Mouse (Mus musculus) small intestine, adult 2 months (tissue): Measurements from ENCODE around the gene Sash3. TPM values are rescaled to one million over a fixed set of nuclear protein-coding genes. Genes with fewer than 3 reads are reported as not detected.

ENCODE experiments used
- H3K27ac ChIP-seq: fragments of 200-500 bp; 2 replicates; pipeline ENCODE4 v1.5.1; 2012; ENCODE audit warnings: low read depth, low read length, control low read depth, inconsistent platforms; ENCODE audit not compliant: insufficient read depth
- H3K27me3 ChIP-seq: fragments of 200-500 bp; 2 replicates; pipeline ENCODE4 v1.6.1; 2012; ENCODE audit warnings: mild to moderate bottlenecking, moderate library complexity, low read length, inconsistent platforms; ENCODE audit not compliant: control insufficient read depth, insufficient read depth
- H3K36me3 ChIP-seq: fragments of 200-500 bp; 2 replicates; pipeline ENCODE4 v1.6.1; 2012; ENCODE audit warnings: mild to moderate bottlenecking, low read length, control low read depth, inconsistent platforms; ENCODE audit not compliant: control insufficient read depth, insufficient read depth
- H3K4me1 ChIP-seq: fragments of 200-500 bp; 2 replicates; pipeline ENCODE4 v1.6.1; 2012; ENCODE audit warnings: low read length, inconsistent platforms, mixed read lengths; ENCODE audit not compliant: control insufficient read depth, insufficient read depth, insufficient read length
- H3K4me3 ChIP-seq: fragments of 200-500 bp; 2 replicates; pipeline ENCODE4 v1.5.1; 2012; ENCODE audit warnings: low read depth, mild to moderate bottlenecking, control low read depth, inconsistent platforms, low read length, moderate library complexity
- CTCF ChIP-seq: fragments of 200-500 bp; IDR thresholded peaks from 2 replicates; pipeline ENCODE4 v1.5.1; 2012; ENCODE audit warnings: low read depth, mild to moderate bottlenecking, control low read depth, inconsistent platforms, low read length, moderate library complexity, mixed read lengths; ENCODE audit not compliant: insufficient replicate concordance, insufficient read length; ENCODE audit errors: extremely low read depth
- POLR2A ChIP-seq: fragments of 200-500 bp; IDR thresholded peaks from 2 replicates; pipeline ENCODE4 v1.6.1; 2012; ENCODE audit warnings: low read depth, mild to moderate bottlenecking, control low read depth, inconsistent platforms, low read length, moderate library complexity
- WGBS: fragments of 180-500 bp; shearing (Covaris S2); methylation state at CpG from one replicate; pipeline ENCODE4 v1.1.7; 2018; 5-methylcytosine and 5-hydroxymethylcytosine counted together
- polyA plus RNA-seq: library from polyadenylated mRNA; depleted of rRNA; stranded (reverse); fragments of >200 nt; gene quantifications from 2 replicates; pipeline ENCODE4 v1.2.3, GENCODE M21; 2012

The Sash3 gene
- polyA plus RNA-seq, 1 experiment, result 6.6 TPM

GRCm38 (mm10) chrX:48191261-48191660, 45.0 kb downstream of the Sash3 start:
- H3K36me3 ChIP-seq, result peaks cover 20% of the 10 kb centered on the region
- no peak overlapping the region for H3K27ac ChIP-seq
- no peaks in the 10 kb centered on the region for H3K4me1 ChIP-seq
- TF ChIP-seq POLR2A (no peak), CTCF (no peak)
- H3K4me3 ChIP-seq, result no peak overlapping the region
- WGBS, result 59% methylated on average over 6 of the region's 6 CpGs
- H3K27me3 ChIP-seq, result no peaks in the 10 kb centered on the region

DNA sequence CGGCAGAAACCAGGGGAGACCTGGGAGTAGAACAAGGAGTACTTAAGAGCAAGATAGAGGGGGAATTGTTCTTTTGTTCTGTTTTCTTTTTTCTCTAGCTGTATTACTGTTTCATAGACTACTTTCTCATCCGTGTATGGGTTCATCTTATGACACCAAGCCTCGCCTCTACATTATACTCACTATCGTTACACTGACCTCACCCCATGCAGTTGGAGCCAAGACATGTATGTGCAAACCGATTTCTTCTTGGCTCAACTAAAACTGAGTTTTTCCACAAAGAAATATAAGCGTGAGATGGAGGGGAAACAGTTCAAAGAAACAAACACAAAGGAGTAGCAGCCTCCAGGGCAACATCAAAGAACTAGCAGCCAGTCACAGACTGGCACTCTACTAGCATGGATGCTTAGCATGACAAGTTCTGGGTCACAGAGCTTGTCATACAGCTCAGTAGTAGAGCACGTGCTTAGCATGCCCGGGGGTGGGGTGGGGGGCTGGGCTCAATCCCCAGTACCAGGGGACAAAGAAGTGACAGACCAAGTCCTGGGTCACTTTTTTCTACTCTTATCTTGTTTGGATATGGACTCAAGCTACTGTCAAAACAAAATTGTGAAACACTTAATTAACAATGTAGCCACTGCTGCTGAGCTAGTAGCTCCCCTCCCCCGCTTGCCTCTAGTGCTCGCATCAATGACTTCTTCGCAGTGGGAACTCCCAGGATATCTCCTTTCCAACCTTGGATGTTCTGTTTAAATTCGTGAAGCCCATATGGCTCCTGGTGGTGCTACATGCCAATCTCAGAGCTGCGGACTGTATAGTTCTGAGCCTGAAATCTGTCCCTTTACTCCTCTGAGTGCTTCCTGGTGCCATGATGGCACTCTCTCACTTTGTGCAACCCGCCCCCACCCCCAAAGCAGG, 47.3 kb downstream of the Sash3 start:
- Histone ChIP-seq H3K4me3 (no peak overlapping the region), H3K36me3 (peaks cover 20% of the 10 kb centered on the region), H3K27ac (no peak overlapping the region), H3K4me1 (no peaks in the 10 kb centered on the region), H3K27me3 (no peaks in the 10 kb centered on the region)
- WGBS, result 89% methylated on average over 14 of the region's 14 CpGs
- TF ChIP-seq POLR2A, result no peak
- TF ChIP-seq CTCF, result no peak

DNA sequence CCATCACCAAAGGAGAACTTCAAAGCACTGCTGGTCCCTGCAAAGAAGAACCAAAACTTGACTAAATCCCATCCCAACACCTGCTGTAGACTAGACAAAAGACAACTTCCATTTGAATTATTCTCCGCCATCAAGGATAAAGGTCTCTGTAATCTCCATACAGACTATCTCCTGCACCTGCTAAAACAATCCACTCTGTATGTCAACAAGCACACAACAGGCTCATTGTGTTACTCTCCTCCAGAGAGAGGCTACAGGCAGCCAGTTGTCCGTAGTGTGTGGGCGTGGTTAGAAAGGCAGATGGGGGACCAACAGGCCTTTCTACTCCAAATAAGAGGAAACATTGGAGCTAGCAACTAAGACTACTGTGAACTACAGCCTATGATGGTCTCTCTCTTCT, 51.6 kb downstream of the Sash3 start:
- Histone ChIP-seq H3K36me3 (peaks cover 17% of the 10 kb centered on the region), H3K27me3 (no peaks in the 10 kb centered on the region), H3K27ac (no peak overlapping the region), H3K4me3 (no peak overlapping the region), H3K4me1 (peaks cover 15% of the 10 kb centered on the region; the same call in 1 of the 2 replicates)
- 56% methylated on average over 3 of the region's 3 CpGs for WGBS
- TF ChIP-seq POLR2A (no peak), CTCF (no peak)

- Histone ChIP-seq H3K4me3 (no peak overlapping the region), H3K36me3 (peaks cover 10% of the 10 kb centered on the region), H3K27me3 (no peaks in the 10 kb centered on the region), H3K4me1 (peaks cover 15% of the 10 kb centered on the region; the same call in 1 of the 2 replicates), H3K27ac (no peak overlapping the region)
- no peak for TF ChIP-seq POLR2A
- TF ChIP-seq CTCF, result no peak
- 80% methylated on average over 2 of the region's 2 CpGs for WGBS
These were observed 52.8 kb downstream of the Sash3 start for GRCm38 (mm10) chrX:48199026-48199425.

DNA sequence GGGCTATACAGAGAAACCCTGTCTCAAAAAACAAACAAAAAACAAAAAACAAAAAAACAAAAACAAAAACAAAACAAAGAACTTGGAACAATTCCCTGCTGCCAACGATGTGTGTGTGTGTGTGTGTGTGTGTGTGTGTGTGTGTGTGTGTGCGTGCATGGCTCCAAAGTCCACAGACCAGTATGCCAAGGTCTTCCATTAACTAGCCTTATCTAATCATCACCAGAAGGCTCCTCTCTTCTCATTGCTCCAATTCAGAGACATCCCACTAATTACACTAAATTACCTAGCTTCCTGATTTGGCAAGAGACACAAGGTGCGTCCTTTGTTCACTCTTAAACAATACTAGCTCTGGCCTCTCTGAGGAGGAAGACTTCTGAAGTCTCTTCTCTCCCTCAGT, 54.5 kb downstream of the Sash3 start:
- peaks cover 15% of the 10 kb centered on the region; the same call in 1 of the 2 replicates for H3K4me1 ChIP-seq
- peak overlapping the region; percentile 83 for H3K27ac ChIP-seq
- H3K4me3 ChIP-seq, result no peak overlapping the region
- 37% methylated on average over 3 of the region's 3 CpGs for WGBS
- no peaks in the 10 kb centered on the region for H3K27me3 ChIP-seq
- no peak for TF ChIP-seq CTCF
- no peak for TF ChIP-seq POLR2A
- H3K36me3 ChIP-seq, result peaks cover 6% of the 10 kb centered on the region; the same call in 1 of the 2 replicates

DNA sequence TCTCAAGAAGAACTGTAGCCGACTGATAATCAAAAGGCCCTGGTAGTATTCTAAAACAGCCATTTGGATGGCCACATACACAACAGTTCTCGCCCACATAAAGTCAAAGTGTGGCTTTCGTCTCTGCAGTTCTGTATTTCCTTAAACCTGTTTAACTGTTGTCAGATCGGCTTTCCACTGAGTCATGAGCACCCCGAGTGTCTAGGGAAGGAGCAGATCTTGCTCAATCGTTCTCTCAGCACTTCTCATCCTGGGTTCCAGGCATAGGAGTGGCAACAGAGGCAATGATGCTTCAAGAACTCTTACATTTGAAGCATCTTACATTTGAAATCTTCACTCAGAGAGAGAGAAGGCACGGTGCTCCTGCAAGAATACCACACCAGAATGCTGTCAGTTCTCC, 55.7 kb downstream of the Sash3 start:
- Histone ChIP-seq H3K4me1 (peaks cover 17% of the 10 kb centered on the region; the same call in 1 of the 2 replicates), H3K36me3 (peaks cover 6% of the 10 kb centered on the region; the same call in 1 of the 2 replicates), H3K27me3 (no peaks in the 10 kb centered on the region), H3K4me3 (no peak overlapping the region), H3K27ac (0 out of 2 replicates have a peak overlapping the region, but pooled peaks have one; percentile 15)
- WGBS, result 66% methylated on average over 7 of the region's 7 CpGs
- TF ChIP-seq POLR2A (no peak), CTCF (no peak)

DNA sequence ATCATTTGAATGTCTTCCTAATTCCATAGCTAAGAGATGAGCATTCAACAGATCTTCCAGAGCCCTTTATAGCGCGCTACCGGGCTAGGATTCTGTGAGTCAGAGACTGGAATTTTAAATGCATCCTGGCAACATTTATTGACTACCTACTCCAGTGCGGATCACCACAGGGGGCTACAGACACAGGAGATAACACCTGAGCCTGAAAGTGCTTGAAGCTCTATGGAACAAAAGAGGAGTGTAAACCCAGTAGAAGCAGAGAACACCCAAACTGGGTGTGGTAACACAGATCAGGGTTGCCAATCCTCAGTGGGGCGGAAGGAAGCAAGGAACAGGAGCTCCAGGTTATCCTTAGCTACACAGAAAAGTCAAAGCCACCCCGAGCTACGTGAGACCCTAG, 56.2 kb downstream of the Sash3 start:
- TF ChIP-seq POLR2A (no peak), CTCF (no peak)

More for the DNA sequence above, 56.2 kb downstream of the Sash3 start:
- H3K4me3 ChIP-seq, result no peak overlapping the region
- H3K36me3 ChIP-seq, result peaks cover 6% of the 10 kb centered on the region; the same call in 1 of the 2 replicates
- no peaks in the 10 kb centered on the region for H3K27me3 ChIP-seq
- WGBS, result 80% methylated on average over 7 of the region's 7 CpGs
- peak overlapping the region; percentile 35; the same call in 1 of the 2 replicates for H3K27ac ChIP-seq
- peaks cover 17% of the 10 kb centered on the region; the same call in 1 of the 2 replicates for H3K4me1 ChIP-seq
